Mouse (Mus musculus) right cerebral cortex, postnatal 14 days (tissue): ENCODE results near the gene Ldhd.

ENCODE experiments used
- DNase-seq: peaks from one replicate; pipeline ENCODE4 v3.0.0; 2022

Ldhd gene

DNA sequence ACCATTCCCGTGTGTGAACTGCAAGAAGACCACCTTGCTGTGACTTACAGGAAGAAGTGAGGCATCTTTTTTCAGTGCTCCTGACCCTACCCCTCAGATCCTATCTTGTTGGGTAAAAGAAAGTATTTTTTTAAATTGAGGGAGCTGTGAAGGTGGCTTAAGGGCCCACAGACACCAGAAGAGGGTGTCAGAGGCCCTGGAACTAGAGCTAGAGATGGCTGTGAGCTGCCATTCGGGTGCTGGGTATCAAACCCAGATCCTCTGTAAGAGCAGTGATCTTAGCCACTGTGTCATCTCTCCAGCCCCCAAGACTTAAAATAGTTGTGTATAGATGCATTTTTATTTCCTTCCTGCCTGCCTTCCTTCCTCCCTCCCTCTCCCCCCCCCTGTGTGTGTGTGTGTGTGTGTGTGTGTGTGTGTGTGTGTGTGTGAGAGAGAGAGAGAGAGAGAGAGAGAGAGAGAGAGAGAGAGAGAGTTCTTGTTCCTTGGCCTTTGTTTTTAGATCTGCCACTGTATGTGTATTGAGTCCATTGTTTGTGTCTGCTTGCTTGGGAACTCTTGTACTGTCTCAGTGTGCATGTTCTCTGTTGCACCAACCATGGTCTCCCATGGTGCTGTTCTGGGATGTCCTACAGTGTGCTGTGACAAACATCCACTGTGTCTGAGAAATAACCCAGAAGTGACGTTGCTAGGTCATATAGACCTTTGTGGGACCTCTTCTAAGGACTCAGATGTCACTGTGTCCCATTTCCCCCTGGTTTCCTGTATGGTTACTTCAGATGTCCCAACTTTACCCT lies 35.9 kb downstream of the Ldhd start:
- no peak for DNase-seq

DNA sequence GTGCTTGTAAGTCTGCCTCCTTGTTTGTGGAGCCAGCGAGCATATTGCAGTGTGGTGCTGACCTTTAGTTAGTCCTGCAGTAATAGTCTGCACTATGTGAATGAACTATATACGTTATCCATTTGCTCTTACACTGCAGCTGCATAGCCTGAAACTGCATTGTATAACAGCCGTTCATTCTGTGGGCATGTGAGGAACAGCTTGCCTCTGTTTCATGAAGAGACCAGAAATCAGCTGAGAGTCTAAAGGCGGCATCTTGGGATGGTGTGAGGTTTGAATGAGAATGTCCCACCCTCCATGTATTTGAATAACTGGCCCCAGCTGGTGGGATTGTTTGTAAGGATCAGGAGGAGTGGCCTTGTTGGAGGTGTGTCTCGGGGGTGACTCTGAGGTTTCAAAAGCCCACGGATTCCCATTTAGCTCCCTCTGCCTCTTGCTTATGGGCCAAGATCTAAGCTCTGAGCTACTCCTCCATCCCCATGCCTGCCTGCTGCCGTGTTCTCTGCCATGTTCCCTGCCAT lies 37.7 kb downstream of the Ldhd start:
- no peak for DNase-seq

DNA sequence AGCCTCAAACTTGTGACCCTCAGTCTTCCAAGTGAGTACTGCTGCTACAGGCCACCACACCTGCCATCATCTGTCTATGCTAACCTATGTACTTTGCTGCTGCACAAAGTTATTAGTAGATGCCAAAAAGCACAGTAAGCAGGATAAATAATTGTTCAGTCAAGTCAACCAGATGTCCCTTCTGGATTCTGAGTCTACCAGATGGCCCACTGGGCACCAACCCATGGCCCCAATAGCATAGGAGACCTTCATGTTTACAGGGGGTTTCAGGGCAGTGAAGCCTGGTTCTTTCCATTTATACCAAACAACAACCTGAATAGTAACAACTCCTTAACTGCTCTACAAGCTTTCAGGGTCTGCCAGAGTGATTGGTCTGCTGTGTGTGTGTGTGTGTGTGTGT lies 39.0 kb downstream of the Ldhd start:
- no peak for DNase-seq

DNA sequence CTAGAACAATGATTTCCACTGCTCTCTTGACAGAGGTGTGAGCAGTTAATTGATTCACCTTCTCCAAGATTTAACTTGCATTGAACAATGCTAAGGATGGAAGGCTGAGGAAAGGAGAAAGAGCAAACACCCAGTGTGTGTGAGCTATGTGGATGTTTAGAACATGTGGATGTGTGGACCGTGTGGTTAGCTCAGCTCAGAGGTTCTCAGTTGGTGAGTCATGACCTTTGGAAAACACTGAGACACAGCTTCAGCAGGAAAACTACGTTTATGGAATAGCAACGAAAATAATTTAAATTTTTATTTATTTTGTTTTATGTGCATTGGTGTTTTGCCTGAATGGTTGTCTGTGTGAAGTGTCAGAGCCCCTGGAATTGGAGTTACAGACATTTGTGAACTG lies 40.0 kb downstream of the Ldhd start:
- DNase-seq, result no peak

DNA sequence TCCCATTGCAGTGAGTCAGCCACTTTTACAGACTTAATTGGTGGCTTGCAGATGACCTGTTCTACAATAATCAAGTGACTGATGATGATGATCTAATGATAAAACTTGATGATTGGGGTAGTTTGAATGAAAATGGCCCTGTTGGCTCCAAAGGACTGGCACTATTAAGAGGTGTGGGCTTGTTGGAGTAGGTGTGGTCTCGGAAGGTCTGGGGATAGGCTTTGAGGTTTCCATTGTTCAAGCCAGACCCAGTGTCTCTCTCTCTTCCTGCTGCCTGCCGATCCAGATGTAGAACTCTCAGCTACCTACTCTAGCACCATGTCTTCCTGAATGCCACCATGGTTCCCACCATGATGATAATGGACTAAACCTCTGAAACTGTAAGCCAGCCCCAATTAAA lies 41.8 kb downstream of the Ldhd start:
- no peak for DNase-seq

DNA sequence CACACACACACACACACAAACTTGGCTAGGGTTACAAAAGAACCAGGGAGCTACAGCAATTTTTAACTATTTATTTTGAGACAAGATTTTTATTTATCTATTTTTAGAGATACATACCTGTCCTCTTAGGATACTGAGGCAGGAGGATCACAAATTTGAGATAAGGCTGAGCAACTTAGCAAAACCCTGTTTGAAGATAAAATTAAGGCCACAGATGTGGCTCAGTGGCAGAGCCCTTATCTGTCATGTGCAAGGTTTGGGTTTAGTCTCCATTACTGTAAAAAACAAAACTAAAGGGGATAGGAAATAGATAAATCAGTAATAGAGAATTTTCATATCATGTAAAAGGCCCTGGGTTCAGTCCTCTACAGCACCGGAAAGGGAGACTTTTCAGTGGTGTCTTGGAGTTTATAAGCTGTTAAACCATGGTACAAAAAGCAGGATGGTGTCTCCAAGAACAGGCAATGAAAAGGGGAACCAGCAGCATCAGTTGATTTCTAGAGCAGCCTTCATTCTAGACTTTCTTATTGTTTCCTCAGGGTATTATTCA lies 42.6 kb downstream of the Ldhd start:
- no peak for DNase-seq

- no peak for DNase-seq
These were observed 45.2 kb downstream of the Ldhd start for GRCm38 (mm10) chr8:111584946-111585345.

- no peak for DNase-seq
These were observed 47.8 kb downstream of the Ldhd start for GRCm38 (mm10) chr8:111582386-111582785.

GRCm38 (mm10) chr8:111580306-111580705 lies 49.9 kb downstream of the Ldhd start:
- no peak for DNase-seq

DNA sequence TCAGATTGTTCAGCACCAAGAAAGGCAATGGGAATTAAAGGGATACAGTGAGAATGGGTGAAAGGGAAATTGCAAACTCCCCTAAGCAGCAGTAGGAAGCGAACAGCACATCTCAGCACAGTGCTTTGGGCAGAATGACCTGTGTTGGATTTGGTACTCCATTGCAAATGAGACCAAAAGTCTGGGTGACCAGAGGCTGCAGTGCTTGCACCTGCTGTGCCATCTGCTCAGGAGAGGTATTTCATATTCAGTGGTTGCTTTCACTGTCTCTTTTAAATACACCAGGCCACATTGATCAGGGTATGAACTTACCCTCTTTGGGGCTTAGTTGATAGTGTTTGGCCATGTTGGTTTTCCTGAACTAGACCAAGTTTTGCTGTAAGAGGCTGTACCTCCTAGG lies 50.9 kb downstream of the Ldhd start:
- DNase-seq, result no peak

DNA sequence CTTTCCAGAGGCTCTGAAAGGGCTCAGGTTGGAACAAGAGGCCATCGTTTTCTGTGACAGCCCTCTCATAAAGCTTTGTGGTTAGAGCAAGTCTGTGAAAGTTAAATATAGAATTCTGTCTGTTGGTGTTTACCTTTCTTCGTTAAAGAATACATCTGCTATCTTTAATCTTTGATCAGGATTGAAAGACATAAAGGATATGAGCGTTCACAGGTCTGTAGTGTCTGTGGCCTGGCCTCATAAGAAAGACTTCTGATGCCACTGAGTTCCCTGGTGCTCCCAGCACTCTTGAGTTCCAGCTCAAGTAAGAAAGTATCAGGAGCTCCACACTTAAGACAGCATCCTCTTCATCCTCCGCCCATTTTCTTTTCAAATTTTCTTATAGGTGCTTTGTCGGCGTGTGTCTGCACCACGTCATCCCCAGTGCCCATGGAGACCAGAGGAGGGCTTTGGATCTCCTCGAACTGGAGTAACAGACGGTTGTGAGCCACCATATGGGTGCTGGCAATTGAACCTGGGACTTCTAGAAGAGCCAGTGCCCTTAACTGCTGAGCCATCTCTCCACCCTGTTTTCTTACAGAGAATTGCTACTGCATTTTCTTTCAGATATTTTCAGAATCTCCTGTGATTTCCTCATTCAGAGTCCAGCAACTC lies 52.2 kb downstream of the Ldhd start:
- DNase-seq, result no peak

GRCm38 (mm10) chr8:111576501-111576900 lies 53.7 kb downstream of the Ldhd start:
- DNase-seq, result no peak

DNA sequence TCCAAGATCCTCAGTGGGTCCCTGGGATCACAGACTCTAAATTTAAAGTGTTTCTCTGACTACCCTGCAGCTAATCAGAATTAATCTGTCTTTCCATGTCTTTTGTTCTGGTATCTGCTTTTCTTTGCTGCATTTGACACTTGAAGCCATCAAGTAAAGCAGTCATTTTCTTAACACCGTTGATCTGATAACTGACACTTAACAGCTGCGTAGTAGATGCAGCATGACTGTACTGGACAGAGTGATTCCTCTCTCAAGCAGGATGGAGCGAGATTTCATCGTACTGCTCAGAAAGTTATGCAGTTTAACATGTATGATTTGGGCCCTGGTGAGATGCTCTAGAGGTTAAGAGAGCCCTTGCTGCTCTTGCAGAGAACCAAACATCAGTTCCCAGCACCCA lies 54.7 kb downstream of the Ldhd start:
- no peak for DNase-seq

- no peak for DNase-seq
These were observed 56.2 kb downstream of the Ldhd start for GRCm38 (mm10) chr8:111574016-111574415.
